Mouse (Mus musculus) spleen, adult 18-20 months (tissue): ENCODE measurements at regions not wholly inside any gene's neighbourhood (a gene's known extent, or its start where the extent isn't known, plus 50 kb on each side); places are given as distances from the start of the nearest gene placed in this dataset.

Source experiments
- DNase-seq, 2 experiments: peaks; one replicate each; pipeline ENCODE4 v3.0.0; 2022; ENCODE audit warnings: mixed read lengths in 2 of 2

- no peak for DNase-seq
Observed at GRCm38 (mm10) chr10:100927086-100927485, 336.8 kb downstream of the 1700017N19Rik start.

DNA sequence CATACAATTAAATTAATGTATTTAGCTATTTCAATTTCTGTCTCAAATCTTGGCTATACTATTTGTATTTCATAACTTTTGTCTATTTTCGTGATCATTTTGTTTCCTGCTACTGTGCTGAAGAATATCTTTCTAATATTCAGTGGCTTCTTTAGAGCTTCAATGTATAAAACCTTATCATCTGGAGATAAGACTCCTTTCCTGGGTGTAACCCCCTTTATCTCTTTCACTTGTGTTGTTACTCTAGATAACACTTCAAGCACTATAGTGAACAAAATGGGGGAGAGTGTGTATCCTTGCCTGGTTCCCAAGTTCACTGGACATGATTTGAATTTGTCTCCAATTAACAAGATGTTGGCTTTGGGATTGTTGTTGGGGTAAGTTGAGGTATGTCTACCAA lies 341.5 kb downstream of the 1700017N19Rik start:
- no peak for DNase-seq

GRCm38 (mm10) chr10:100958371-100958770 lies 368.1 kb downstream of the 1700017N19Rik start:
- no peak for DNase-seq

DNA sequence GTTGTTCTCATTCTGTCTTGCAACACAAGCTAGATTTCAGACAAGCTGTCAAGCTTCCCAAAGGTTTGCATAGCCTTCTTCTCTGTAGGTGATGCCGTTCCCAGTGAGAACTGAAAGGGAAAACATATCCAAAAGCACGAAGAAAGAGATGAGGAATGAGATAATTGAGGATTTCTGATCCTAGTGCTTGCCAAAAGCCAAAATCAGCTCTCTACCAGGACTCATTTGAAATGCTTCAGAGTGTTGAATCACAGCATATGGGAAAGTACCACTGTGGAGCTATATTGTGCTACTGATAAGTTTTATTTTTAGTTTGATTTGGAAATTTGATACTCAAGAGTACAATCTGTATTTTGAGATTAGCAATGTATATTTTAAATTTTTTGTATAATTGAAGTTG lies 413.2 kb downstream of the 1700017N19Rik start:
- no peak for DNase-seq

DNA sequence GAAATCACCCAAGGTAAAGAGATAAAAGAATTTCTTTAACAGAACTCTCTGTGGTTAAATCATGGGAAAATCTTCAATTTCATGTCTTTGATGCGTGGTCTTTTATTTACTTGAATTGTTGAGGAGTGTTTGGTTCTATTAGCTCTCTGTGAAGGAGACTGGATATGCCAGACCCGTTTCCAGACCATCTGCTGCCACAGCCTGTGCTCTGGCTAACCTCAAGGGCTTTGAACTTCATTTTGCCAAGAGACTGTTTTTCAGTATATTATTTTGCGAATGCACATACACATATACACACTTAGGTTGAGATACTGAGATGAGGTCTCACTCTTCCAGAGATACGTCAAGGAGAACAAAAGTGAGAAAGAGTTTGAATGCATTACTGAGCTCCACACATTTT lies 414.4 kb downstream of the 1700017N19Rik start:
- DNase-seq: no peak

DNA sequence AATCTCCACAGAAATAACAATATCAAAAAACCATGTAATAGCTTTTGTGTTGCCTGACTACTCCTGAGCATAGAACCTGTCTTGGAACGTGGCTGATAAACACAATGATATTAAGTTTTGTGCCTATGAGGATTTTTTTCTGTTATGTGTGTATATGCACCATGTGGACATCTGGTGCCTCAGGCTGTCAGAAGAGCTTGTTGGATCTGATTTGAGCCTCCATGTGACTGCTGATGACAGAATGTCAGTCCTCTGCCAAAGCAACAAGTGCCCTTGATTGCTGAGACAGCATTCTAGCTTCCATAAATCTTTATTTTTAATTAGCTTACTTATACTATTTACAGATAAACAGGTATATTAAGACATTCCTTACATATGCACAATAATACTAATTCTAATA lies 425.1 kb downstream of the 1700017N19Rik start:
- DNase-seq: no peak

GRCm38 (mm10) chr10:101038630-101039029 lies 448.3 kb downstream of the 1700017N19Rik start:
- DNase-seq: no peak

GRCm38 (mm10) chr10:101039034-101039433 lies 448.8 kb downstream of the 1700017N19Rik start:
- DNase-seq: no peak
